Mouse (Mus musculus) bone marrow macrophage, adult 2 months (primary cell): Measurements from ENCODE around the gene Slc25a44.

Source experiments
- CTCF ChIP-seq: IDR thresholded peaks from 2 replicates; pipeline ENCODE4 v1.5.1; 2012; ENCODE audit warnings: low read depth, mild to moderate bottlenecking, low read length, moderate library complexity
- POLR2A ChIP-seq: IDR thresholded peaks from 2 replicates; pipeline ENCODE4 v1.6.1; 2012; ENCODE audit warnings: mild to moderate bottlenecking, low read depth, low read length, borderline replicate concordance

DNA sequence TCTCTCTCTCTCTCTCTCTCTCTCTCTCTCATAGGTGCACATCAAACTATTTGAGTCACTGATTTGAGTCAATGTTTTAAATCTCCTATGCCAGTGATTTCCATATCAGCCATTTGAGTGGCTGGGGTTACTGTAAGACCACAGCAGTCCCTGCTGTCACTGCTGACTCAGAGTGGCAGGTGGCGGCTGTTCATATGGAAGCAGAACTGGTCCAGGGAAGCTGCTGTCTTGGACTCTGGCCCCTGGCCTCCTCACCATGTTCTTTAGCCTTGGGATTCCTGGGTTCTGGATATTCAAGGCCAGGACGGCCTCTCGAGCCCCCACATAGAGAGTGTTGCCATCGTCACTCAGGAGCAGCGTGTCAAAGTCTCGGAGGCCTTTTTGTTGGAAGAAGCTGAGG lies 27.8 kb upstream of the Slc25a44 start:
- TF ChIP-seq POLR2A (no peak), CTCF (no peak)
